Mouse (Mus musculus): ENCODE results near the gene Taf8.

GRCm38 (mm10) chr17:47524055-47524454 is 22.0 kb upstream of the Taf8 start:
- TF ChIP-seq HCFC1 (IDR thresholded peaks at IDR 0.05; ENCODE audit: borderline replicate concordance, insufficient read depth, low read length) (no peak), CHD2 (IDR thresholded peaks at IDR 0.05; ENCODE audit: low read depth, low read length) (no peak)

All from ES-E14 (cell line).